Mouse (Mus musculus): ENCODE measurements around the gene Gm45140. TPM values are rescaled to one million over a fixed set of nuclear protein-coding genes. Genes with fewer than 3 reads are reported as not detected.

Gm45140 gene
- total RNA-seq, 2 experiments from 2014 or later, result 1.2 to 1.6 TPM

DNA sequence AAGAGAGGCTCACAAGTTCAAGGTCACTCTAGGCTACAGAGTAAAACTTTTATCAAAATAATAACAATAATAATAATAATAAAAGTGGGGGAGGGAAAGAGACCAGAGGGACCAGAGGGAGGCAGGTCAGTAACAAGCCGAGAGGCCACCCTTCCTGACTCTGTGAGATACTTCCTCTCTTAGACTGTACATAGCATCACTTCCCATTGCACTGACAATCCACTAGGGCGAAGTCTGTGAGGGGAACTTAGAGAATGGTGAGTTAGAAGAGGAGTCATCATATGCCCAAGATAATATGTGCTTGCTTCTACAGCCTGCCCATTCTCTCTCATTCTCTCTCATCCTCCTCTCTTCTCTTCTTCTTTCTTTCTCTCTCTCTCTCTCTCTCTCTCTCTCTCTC lies 29.6 kb downstream of the Gm45140 start:
- no peak for DNase-seq (ENCODE audit: low spot score)
- intact Hi-C loops (cut with DNase I), result no loop called here

DNA sequence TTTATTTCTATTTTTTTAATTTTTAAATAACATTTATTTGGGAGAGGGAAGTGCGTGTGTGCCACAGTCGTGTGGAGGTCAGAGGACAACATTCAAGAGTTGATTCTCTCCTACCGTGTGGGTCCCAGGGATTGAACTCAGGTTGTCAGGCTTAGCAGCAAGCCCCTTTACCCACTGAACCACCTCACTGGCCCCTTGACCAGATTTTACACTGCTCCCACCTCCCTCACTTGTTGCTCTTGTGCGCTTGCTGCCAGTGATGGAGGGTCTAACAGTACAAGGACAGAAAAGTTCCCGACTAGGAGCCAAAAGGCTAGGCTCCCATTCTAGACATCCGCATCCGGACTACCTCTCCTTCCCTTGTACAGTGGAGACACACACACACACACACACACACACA lies 30.1 kb downstream of the Gm45140 start:
- intact Hi-C loops (cut with DNase I), result no loop called here
- no peak for DNase-seq (ENCODE audit: low spot score)

DNA sequence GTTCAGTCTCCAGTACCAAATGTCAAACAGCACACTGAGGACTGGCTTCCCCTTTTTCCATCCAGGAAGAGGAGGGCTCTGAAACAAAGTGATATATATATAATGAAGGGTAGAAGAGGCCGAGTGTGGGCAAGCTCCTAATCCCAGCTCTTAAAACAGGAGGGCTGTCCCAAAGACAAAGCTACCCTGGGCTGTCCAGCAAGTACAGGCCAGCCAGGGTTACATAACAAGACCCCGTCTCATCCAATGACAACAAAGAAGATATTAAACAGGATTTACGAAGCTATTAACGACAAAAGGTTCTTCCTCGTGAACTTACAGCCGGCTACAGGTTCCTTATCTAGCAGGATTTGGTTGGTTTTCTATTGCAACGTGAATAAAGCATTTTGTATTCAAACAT lies 30.7 kb downstream of the Gm45140 start:
- no peak for DNase-seq (ENCODE audit: low spot score)
- intact Hi-C loops (cut with DNase I), result no loop called here

DNA sequence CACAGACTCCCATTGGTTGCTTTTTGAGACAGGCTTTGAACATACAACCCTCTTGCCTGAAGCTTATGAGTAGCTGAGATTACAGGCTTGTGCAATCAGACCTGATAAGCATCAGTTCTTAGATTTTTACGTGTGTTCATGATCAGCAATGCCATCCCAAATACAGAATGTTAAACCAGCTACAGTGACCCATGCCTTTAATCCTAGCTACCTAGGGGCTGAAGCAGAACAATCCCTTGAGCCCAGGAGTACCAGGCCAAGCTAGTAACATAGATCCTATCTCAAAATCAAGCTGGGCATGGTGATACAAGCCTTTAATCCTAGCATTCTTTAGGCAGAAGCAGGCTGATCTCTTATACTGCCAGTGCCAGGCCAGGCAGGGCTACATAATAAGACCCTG lies 31.6 kb downstream of the Gm45140 start:
- intact Hi-C loops (cut with DNase I), result no loop called here
- no peak for DNase-seq (ENCODE audit: low spot score)

DNA sequence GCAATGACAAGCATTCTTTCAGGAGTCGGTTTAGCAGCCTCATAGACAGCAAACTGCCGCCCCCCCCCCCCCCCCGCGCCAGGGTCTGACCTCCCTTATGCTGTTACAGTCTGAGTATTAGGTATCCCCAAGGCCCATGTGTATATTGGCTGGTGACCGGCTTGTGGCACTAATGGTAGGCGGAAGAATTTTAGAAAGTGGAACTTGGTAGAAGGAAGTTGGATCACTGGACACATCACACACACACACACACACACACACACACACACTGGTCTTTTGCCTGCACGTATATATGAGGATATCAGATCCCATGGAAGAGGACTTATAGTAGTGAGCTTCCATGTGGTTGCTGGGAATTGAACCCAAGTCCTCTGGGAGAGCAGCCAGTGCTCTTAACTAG lies 33.1 kb downstream of the Gm45140 start:
- DNase-seq (ENCODE audit: low spot score), result no peak

DNA sequence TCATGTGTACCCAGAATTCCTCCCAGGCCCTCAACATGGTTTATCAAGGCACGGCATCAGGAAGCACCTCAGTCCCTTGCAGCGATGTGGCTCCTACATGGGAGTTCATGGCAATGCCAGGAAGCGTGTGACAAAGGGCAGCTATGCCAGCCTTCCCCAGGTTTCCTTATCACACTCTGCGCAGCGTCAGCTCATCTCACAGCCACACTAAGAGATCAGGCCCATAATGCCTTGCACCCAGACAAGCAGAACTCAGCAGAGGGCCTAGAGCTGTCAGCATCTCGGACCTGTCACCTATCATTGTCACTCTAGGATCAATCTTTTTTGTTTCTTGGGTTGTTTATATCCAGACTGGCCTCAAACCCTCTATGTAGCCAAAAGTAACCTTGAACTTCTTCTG lies 36.0 kb downstream of the Gm45140 start:
- DNase-seq (ENCODE audit: low spot score), result no peak
- intact Hi-C loops (cut with DNase I), result no loop called here

More for the DNA sequence above, 33.1 kb downstream of the Gm45140 start:
- intact Hi-C loops (cut with DNase I), result no loop called here

DNA sequence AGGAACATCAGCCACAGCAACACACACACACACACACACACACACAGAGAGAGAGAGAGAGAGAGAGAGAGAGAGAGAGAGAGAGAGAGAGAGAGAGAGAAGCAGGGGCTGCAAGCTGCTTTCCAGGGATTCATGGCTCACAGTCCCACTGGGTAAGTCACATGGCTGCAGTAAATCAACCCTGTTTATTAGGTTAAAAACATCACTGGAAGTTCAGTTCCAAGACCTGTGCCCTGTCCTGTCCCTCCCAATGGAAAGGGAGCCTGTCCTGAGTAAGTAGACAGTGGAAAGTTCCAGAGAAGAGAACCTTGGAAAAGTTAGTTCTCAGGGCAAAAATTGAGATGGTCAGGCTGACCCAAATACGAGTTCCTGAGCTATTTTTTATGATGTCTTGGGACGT lies 38.3 kb downstream of the Gm45140 start:
- intact Hi-C loops (cut with DNase I), result no loop called here

DNA sequence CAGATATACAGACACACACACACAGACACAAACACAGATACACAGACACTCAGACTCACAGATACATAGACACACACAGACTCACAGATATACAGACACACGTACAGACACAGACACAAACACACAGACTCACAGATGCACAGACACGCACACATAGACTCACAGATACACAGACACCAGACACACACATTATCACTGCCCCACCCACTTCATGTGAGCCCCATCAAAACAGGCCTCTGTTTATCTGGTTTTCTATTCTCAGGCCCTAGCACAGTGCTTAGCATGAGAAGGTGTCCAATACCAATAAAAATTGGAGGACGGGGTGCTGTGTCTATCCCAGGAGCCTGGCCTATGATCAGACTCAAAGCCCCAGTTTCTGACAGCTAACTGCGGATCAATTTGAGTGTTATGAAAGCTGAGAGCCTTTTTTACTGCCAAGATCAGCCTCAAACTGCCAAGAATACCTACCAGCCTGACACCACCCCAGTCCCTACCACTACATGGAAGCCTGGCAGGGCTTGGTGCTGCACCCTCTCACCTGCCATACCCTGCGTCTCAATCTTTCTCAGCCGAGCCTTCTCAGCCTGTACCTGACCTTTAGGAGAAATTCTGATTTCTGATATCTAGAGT lies 39.2 kb downstream of the Gm45140 start:
- no peak for DNase-seq (ENCODE audit: low spot score)

More for the DNA sequence above, 38.3 kb downstream of the Gm45140 start:
- DNase-seq (ENCODE audit: low spot score), result no peak

DNA sequence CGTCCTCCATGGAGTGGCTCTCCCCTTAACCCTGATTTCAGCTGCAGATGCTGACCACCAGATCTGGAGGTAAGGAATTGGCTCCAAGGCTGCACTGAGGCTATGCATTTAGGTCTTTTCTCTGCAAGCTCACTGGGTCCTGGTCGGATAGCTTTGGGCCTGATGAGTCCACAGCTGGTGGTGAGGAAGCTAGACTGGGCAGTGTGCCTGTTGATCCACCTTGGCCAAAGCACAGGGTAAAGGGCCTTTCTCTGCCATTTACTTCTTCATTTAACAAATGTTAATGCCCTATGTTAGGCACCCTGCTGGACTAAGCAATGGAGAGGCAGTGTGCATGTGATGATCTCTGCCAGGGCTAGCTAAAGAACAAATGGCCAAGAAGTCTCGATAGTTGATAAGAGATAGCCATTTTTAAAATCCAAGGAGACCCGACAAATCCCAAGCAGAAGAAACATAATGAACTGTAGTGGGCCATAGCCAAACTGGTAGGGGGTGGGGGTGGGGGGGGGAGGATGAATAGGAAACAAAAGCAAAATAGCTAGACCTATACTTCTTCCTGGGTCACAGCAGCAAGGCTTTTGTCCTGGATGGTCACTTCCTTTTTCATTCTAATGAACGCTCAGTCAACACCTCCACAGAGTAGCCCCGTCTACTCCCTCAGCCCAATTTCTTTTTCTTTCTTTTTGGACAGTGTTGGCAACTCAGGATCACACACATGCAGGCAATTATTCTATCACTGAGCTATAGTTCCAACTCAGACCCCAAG lies 40.0 kb downstream of the Gm45140 start:
- no peak for DNase-seq (ENCODE audit: low spot score)
- intact Hi-C loops (cut with DNase I), result no loop called here

More for the DNA sequence above, 39.2 kb downstream of the Gm45140 start:
- intact Hi-C loops (cut with DNase I), result no loop called here

DNA sequence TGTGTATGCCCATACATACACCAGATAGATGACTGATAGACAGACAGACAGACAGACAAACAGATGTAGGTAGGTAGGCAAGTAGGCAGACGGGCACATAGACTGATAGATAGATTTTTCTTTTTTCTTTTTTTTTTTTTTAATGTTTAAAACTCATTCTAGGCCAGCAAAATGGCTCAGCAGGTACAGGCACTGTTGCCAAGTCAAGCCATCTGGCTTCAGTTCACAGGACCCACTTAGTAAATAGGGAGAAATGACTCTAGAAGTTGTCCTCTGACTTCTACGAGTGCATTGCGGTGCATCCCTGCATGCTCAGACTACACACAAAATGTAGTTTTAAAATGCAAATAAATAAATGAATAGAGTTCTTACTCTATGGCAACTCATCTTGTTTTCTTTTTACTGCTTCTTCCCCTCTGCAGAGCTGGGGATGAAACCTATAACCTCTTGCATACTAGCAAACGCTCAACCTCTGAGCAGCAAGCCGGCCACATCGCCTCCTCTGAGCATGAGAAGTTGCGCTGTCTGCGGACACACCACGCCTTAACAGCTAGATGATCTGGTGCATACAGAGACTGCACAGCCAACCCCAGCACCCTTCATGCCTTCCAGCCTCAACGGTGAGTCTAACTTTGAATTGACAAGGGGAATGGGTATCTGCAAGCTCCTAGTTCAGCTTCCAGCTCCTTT lies 41.6 kb downstream of the Gm45140 start:
- intact Hi-C loops (cut with DNase I), result no loop called here
- no peak for DNase-seq (ENCODE audit: low spot score)

DNA sequence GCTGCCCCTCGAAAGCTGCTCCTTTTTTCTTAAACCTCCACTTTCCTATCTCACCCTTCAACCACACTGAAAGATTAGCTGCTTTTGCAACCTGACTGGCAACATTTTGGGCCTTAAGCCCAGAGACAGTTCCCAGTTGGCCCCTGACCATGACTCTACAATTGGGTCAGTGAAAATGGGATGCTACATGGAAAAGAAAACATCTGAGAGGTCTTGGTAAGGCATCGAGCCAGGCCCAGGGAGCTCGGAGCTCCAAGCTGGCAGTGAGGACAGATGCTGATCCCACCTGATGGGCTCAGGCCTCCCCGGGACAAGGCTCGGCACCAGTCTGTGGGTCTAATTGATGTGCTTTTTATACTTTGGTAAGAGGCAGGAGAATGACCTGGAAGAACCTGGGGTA lies 43.8 kb downstream of the Gm45140 start:
- intact Hi-C loops (cut with DNase I), result no loop called here

DNA sequence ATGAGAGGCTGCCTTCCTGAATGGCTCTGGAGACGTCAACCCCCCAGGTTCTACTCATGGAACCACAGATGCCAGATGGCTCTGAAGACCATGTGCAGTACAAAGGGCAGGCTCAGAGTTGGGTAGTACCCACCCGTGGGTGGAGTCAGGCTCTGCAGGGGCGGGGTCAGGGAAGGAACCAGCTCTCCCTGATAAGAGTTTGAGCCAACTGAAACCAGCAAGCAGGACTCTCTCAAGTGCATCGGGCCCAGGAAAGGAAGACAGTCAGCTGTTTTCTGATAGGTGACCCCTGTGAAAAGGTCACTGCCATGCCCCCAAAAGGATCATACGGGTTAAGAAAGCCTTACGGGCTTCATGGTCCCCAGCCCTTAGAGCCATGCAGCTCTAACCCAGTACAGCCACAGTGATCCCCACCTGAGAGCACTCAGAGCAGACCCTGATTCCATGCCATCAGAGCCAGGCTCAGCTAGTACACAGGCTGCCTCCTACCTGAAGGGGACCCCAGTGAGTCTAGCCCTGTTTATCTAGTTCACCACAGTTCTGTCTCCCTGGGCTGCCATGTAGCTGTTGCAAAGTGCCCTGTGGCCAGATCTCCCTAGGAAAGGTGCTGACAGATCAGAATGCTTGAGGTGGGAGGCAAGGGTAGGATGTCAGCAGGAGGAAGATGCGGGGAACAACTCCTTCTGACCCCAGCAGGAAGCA lies 44.7 kb downstream of the Gm45140 start:
- intact Hi-C loops (cut with DNase I), result no loop called here
- no peak for DNase-seq (ENCODE audit: low spot score)

More for the DNA sequence above, 43.8 kb downstream of the Gm45140 start:
- no peak for DNase-seq (ENCODE audit: low spot score)

DNA sequence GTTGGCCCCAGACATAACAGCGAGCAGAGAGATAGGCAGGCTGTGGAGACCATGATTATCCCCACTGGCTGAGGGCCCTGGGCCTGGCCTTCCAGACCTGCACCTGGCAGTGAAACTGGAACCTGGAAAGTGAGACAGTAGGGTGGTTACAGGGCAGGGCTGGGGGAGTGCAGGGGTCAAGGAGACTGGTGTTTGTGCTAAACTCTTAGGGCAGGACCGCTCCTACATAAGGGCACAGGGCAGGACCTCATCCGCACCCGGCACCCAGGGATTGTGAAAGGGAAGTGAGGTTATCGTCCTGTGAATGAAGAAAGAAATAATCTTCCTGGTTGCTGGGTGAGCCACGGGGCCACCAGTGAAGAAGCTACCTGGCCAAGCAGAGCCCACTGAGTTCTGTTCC lies 45.8 kb downstream of the Gm45140 start:
- no peak for DNase-seq (ENCODE audit: low spot score)
- intact Hi-C loops (cut with DNase I), result no loop called here

DNA sequence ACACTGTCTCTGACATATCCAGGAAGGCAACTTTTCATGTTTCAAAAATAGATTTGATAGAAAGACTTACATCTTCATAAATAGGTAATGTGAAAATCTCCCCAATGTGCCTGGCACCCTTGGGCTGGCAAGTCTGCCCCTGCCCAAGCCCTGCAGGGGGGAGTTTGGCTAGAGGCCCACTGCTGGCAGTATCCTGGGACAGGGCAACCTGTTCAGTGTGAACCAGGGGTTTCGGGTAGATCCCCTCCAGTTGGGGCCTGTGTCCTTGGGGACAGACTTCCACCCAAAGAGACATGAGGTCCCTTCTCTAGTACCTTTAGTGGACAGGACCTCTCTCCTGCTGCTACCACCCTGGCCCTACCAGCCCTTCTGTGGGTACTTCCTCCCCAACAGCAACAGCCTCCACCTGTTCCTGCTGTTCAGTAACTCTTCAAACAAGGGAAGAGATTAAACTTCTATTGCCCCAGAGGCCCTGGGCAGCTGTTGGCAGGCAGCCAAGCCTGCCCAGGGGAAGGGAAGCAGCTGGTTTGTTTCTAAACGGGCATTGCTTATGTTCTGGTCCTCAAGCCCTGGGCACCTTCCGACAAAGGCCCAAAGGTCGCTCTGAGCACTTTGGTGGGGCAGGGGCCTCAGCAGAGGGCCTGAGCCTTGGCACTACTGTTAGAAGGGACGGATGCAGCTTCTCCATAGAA lies 46.6 kb downstream of the Gm45140 start:
- intact Hi-C loops (cut with DNase I), result no loop called here
- DNase-seq (ENCODE audit: low spot score), result no peak

DNA sequence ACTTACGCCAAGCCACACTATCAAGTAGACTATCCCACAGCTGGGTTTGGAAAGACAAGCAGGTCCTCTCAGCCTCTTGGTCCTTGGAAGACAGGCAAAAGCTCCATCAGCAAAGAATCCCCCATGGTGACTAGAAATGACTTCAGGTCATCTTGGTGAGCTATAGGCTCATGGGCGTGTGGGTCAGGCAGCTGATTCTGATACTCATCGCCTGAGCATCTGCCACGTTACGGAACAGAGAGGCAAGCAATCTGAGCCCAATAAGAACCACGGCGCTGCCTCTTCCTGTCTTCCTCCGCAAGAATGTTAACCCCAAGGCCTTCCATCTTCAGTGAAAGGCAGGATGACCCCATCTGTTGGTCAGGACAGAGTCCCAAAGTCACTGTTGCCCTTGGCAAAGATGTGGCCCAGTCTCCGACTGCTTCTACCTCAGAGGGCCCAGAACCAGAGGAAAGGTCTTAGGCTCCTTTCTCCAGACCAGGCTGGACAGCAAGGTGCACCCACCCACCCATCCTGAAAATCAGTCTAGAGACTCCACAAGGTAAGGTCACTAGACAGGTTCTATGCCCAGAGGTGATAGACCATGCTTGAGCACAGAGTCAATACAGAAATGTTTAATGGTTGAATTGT lies 47.2 kb downstream of the Gm45140 start:
- DNase-seq (ENCODE audit: low spot score), result no peak
- intact Hi-C loops (cut with DNase I), result no loop called here

DNA sequence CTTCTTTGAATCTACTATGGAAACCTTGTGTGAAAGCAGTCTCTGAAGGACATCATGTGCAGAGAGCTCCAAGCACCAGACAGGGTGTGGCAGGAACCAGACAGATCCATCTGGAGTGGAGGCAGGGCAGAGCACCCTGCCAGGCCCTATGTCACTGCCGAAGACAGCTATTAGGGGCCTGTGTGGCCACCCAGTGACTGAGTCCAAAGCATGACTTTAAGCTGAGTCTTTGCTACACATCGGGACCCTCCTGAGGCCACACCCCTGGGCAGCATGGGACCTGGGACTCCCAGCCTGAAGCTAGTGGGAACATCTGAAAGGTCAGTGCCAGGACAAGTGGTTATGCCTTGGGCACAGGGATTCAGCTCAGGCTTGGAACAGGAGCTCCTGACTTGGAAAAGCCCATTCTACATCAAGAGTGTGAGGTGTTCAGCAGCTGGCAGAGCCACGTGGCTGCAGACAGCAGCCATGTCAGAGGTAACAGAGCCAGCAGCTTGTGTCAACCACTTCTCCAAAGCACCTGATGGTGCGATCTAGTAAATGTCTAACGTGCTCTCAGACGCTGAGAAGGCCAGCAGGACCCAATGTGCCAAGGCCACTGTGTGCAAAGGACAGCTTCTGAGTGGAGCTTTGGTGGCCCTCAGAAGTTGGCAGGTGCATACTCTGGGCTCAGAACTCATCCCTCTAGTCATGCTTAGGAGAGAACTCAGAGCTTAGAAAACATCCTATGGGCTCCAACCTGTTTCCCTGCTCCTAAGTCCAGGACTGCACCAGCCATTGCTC lies 48.3 kb downstream of the Gm45140 start:
- peak; percentile 38 for DNase-seq (ENCODE audit: low spot score)

DNA sequence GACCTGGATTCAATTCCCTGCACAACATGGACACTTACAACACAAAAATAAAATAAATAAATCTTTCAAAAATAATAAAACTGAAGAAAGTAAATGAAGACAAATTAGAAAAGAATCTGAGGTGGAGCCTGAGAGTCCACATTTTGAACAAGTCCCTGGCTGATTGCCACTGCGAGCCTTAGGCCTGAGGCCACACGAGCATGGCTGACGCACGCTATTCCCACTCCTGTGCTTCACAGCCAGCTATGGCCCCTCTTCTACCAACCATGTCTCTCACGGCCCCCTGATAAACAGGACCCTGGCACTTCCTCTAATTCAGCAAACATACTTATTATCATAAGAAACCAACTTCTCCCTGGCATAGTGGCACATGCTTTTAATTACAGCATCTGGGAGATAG lies 49.0 kb downstream of the Gm45140 start:
- intact Hi-C loops (cut with DNase I), result no loop called here
- no peak for DNase-seq (ENCODE audit: low spot score)

More for the DNA sequence above, 48.3 kb downstream of the Gm45140 start:
- intact Hi-C loops (cut with DNase I), result no loop called here

DNA sequence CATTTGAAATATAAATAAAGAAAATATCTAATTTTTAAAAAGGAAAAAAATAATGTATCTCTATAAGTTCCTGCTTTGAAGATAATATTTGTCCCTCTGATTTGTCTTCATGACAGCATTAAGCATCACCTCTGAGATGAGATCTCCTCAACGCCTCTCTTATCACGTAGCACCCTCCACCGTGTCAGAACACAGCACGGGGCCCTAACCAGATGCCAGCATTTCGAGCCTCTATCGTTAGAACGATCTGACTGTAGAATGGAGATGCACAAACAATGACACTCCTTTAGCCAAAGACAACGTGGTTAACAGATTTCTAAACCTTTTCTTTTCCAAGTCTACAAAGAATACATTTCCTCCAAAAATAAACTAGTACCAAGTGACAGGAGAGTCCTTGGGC lies 51.6 kb downstream of the Gm45140 start:
- no peak for DNase-seq (ENCODE audit: low spot score)
- intact Hi-C loops (cut with DNase I), result no loop called here
